Mouse (Mus musculus): Measurements from ENCODE around the gene Stxbp5.

Stxbp5 gene

GRCm38 (mm10) chr10:9857850-9858249 lies 43.0 kb downstream of the Stxbp5 start:
- DNase-seq (ENCODE audit: low spot score) = no peak

GRCm38 (mm10) chr10:9856792-9857191 lies 44.1 kb downstream of the Stxbp5 start:
- DNase-seq (ENCODE audit: low spot score) = no peak

DNA sequence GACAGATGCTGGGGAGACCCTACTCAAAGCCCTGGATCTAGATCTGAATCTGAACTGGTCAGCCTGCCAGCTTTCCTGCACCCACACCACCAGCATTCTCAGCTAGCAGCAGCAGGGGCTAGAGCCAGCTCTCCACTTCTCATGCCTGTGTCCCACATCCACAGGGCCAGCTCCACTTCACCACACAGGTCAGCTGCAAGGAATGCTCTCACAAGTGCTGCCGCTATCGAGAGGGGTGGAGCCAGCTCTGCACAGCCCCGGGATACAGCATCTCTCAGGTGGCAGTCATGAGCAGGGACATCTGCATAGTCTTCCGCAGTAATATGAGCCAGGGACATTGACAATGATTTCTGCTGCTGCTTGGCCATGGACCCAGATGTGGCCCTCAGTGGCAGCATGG lies 54.5 kb downstream of the Stxbp5 start:
- DNase-seq (ENCODE audit: low spot score) = no peak

DNA sequence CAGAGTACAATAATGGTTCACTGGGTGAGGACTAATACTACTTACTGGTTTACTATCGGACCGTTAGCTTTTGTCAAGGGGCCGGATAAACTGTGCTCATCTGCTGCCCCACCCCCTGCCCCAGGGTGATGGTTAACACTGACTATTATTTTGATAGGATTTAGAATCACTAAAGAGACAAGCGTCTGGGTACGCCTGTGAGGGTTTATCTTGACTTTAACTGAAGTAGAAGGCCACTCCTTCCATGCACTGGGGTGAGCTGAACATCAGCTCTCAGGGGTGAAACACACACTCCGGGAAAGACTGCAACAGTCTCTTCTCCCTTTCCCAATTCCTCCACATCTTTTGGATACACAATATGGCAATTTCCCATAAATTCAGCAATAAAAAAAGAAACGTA lies 61.5 kb downstream of the Stxbp5 start:
- DNase-seq (ENCODE audit: low spot score) = no peak

GRCm38 (mm10) chr10:9834986-9835385 lies 65.9 kb downstream of the Stxbp5 start:
- DNase-seq (ENCODE audit: low spot score) = no peak

- no peak for DNase-seq (ENCODE audit: low spot score)
These were observed 67.9 kb downstream of the Stxbp5 start for GRCm38 (mm10) chr10:9832937-9833336.

GRCm38 (mm10) chr10:9829744-9830143 lies 71.1 kb downstream of the Stxbp5 start:
- no peak for DNase-seq (ENCODE audit: low spot score)

DNA sequence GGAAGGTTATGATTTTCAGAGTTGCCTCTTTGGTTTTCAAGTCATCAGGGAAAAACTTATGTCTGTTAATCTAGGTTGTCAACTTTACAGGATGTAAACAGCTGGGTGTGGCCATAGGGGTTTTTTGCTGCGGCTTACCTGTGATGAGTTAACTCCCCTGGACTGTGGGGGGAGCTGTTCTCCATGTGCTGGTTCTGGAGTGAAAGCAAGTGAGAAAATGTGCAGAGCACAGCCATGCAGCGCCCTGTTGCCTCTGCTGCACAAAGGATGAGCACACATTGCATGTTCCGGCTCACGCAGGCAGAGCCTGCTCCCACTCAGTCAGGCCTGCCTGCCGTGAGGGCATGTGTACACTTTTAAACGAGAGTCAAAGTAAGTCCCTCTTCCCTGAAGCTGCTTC lies 79.6 kb downstream of the Stxbp5 start:
- no peak for DNase-seq (ENCODE audit: low spot score)

DNA sequence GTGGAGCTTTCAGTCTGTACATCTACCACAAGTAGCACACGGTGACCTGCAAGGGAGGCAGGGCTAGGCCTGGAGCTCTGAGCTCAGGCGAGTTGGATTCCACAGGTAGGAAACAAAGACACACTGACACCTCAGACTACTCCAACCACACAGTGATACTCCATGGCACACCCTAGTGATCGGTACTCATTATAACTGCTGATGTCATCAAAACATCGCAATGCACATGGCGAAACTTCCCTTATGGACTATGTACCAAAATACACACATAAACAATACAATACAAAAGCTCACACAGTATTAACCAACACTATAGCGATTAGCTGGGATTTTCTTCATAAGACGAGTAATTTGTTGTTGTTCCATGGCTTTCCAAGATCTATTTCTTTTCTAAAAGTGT lies 82.3 kb downstream of the Stxbp5 start:
- DNase-seq (ENCODE audit: low spot score) = no peak

- DNase-seq (ENCODE audit: low spot score) = no peak
These were observed 87.0 kb downstream of the Stxbp5 start for GRCm38 (mm10) chr10:9813926-9814325.

- no peak for DNase-seq (ENCODE audit: low spot score)
These were observed 93.3 kb downstream of the Stxbp5 start for GRCm38 (mm10) chr10:9807596-9807995.

DNA sequence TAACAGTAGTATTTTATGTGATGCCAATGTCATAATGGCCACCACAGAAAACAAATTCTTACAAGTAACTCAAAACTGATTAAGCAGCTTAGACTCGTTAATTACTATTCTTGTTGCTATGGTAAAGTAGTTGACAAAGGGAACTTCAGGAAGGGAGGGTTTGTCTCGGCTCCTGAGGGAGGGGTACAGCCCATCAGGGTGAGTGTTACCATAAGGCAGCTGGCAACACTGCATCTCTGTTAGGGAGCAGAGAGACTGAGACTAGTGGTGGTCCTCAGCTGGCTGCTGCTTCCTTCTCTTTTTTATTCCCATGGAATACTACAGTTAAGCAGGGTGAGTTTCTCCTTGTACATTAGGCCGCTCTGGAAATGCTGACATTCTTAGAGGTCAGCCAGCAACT lies 95.5 kb downstream of the Stxbp5 start:
- DNase-seq (ENCODE audit: low spot score) = no peak

- no peak for DNase-seq (ENCODE audit: low spot score)
These were observed 97.8 kb downstream of the Stxbp5 start for GRCm38 (mm10) chr10:9803126-9803525.

GRCm38 (mm10) chr10:9801571-9801970 lies 99.3 kb downstream of the Stxbp5 start:
- DNase-seq (ENCODE audit: low spot score) = no peak

DNA sequence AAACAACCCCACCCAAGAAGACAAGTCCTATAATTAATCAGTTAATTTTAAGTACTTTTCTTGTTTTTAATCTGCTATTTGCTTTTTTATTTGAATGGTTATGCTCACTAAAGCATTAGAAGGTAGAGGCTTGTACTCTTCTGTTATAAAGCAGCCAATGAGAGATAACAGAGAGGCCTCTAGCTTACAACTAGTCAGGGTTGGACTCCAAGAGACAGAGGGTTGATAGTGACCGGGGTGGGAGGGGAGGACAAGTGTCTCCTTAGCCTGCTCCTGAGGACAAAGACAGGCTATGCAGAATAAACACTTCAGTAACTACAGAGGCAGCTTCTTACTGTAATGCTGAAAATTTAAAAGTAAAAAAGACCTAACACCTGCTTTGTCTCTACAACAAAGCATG lies 101.8 kb downstream of the Stxbp5 start:
- DNase-seq (ENCODE audit: low spot score) = no peak

GRCm38 (mm10) chr10:9796429-9796828 lies 104.5 kb downstream of the Stxbp5 start:
- DNase-seq (ENCODE audit: low spot score) = no peak

- DNase-seq (ENCODE audit: low spot score) = no peak
These were observed 106.5 kb downstream of the Stxbp5 start for GRCm38 (mm10) chr10:9794429-9794828.

- no peak for DNase-seq (ENCODE audit: low spot score)
These were observed 109.9 kb downstream of the Stxbp5 start for GRCm38 (mm10) chr10:9790947-9791346.

- DNase-seq (ENCODE audit: low spot score) = no peak
These were observed 114.4 kb downstream of the Stxbp5 start for GRCm38 (mm10) chr10:9786461-9786860.

- no peak for DNase-seq (ENCODE audit: low spot score)
These were observed 115.2 kb downstream of the Stxbp5 start for GRCm38 (mm10) chr10:9785651-9786050.

- DNase-seq (ENCODE audit: low spot score) = no peak
These were observed 121.0 kb downstream of the Stxbp5 start for GRCm38 (mm10) chr10:9779864-9780263.

DNA sequence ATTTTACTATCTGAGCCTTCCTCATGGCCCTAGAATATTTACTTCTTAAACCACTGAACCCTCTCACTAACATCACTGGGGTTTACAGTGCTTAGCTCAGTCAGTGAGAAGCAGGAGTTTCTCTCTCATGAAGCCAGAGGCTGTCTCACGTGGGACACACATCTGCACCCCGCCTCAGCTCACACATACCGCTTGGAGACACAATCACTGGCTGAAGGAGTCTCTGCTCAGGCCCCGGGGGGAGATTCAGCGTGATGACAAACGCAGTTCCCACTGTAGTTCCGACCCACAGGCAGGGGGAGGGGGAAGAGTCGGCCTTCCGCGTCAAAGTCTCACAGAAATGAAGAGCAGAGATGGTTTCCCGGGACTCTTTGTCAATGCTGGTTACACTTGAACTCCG lies 130.6 kb downstream of the Stxbp5 start:
- no peak for DNase-seq (ENCODE audit: low spot score)

GRCm38 (mm10) chr10:9763831-9764230 lies 137.0 kb downstream of the Stxbp5 start:
- DNase-seq (ENCODE audit: low spot score) = no peak

DNA sequence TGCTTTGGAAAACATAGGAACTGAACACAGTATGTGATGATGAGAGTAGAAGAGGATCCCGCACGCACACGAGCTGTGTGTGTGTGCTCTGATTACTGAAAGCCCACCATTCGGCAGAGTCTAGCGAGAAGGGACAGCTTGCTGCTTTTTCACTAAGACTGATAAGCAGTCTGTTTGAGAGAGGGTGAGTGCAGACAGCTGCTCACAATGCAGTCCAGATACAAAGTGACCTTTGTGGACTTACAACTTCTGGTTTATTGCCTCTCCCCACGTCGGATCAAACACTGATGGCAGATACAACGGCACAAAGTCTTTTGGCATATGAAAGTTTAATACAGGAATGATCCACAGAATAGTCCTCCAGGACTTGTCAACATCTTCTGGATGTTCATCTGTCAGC lies 140.6 kb downstream of the Stxbp5 start:
- no peak for DNase-seq (ENCODE audit: low spot score)

- no peak for DNase-seq (ENCODE audit: low spot score)
These were observed 144.3 kb downstream of the Stxbp5 start for GRCm38 (mm10) chr10:9756546-9756945.

All from urinary bladder, postnatal 14 days (tissue).